Comparison of ENCODE assay signal across 12 mouse cellular contexts in the genomic region with DNA sequence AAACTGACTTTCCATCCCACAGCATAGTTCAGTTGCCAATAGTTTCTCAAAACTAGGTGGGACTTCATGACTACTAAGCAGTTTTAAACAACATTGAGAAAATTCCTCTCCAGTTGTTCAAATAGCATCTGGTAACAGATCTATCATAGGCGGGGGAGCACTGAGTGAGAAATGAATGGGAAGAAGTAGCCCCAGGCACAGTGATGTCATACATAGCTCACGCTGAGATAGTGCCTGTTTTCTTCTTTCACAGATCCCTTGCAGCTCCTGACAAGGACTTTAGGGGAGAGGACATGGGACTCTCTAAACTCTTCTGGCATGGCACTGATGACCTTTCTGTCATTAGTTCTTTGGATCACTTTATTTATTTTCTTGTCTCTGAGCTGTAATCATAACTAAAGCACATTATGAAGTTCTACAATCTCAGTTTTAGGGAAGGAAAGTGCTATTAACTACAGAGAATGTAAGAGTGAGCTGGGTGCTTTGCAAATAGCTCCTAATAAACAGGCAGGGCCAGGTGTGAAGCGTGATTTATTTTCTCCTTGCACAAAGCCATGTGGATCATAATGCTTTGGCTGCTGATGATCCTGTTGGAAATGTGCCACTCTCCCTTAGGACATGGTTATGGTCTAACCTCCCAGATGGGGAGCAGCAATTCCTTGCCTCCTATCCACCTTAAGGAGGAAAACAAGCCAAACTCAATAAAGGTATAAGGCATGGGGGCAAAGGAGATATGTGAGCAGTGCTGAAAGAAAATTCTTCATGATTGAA.
"Had no signal": no experiment of that assay in that cellular context is flagged by ENCODE, and none has a peak within 500 bp of the region (broad histone marks: within the 10 kb centered on the region; RNA-seq: fewer than 3 reads in every experiment).

No protein-coding gene starts in this region.

- H3K9ac ChIP-seq: kidney, embryonic 15.5 days; liver, embryonic 14.5 days; midbrain, embryonic 13.5 days; neural tube, embryonic 15.5 days; stomach, embryonic 15.5 days had no signal

- H3K4me1 ChIP-seq: kidney, embryonic 15.5 days; midbrain, embryonic 13.5 days; neural tube, embryonic 15.5 days; stomach, embryonic 15.5 days had no signal

- H3K27ac ChIP-seq: kidney, embryonic 15.5 days; left cerebral cortex, adult 2 months; liver, embryonic 14.5 days; midbrain, embryonic 13.5 days; neural tube, embryonic 15.5 days; stomach, embryonic 15.5 days had no signal

- H3K36me3 ChIP-seq: kidney, embryonic 15.5 days; midbrain, embryonic 13.5 days; neural tube, embryonic 15.5 days; stomach, embryonic 15.5 days had no signal

- H3K9me3 ChIP-seq: kidney, embryonic 15.5 days; midbrain, embryonic 13.5 days; neural tube, embryonic 15.5 days; stomach, embryonic 15.5 days had no signal

- H3K27me3 ChIP-seq: kidney, embryonic 15.5 days; midbrain, embryonic 13.5 days; neural tube, embryonic 15.5 days; stomach, embryonic 15.5 days had no signal

- H3K4me2 ChIP-seq: kidney, embryonic 15.5 days; midbrain, embryonic 13.5 days; neural tube, embryonic 15.5 days; stomach, embryonic 15.5 days had no signal

- ATAC-seq: midbrain, embryonic 13.5 days had no signal

- H3K4me3 ChIP-seq: kidney, embryonic 15.5 days; left cerebral cortex, adult 2 months; midbrain, embryonic 13.5 days; neural tube, embryonic 15.5 days; stomach, embryonic 15.5 days had no signal

- DNase-seq: kidney, postnatal 25 days; lung, adult 18-20 months; right cerebral cortex, postnatal 4 days; spleen, adult 18-20 months; thymus, adult 2 months; thymus, postnatal 4 days had no signal
